Mouse (Mus musculus) embryonic facial prominence, embryonic 11.5 days (tissue): ENCODE measurements around the gene Srxn1. TPM values are rescaled to one million over a fixed set of nuclear protein-coding genes. Genes with fewer than 3 reads are reported as not detected.

Source experiments
- ATAC-seq: fragments of 200-750 bp; cut with Nextera tagmentation; replicated peaks from 2 replicates; pipeline ENCODE4 v1.8.0; 2017; ENCODE audit warnings: low read depth; ENCODE audit not compliant: insufficient number of reproducible peaks, low FRiP score, low TSS enrichment
- DNase-seq: peaks from one replicate; pipeline ENCODE4 v3.0.0-alpha.2; 2015; ENCODE audit warnings: low spot score
- H3K27ac ChIP-seq: fragments of 300-500 bp; sonication (generic); replicated peaks from 2 replicates; pipeline ENCODE4 v1.5.1; 2014; ENCODE audit warnings: mild to moderate bottlenecking, low read depth, low read length, control low read depth
- H3K27me3 ChIP-seq: fragments of 300-500 bp; sonication (generic); 2 replicates; pipeline ENCODE4 v1.6.1; 2014; ENCODE audit warnings: mild to moderate bottlenecking, low read length, moderate library complexity, mixed read lengths; ENCODE audit not compliant: control insufficient read depth, insufficient read depth
- H3K36me3 ChIP-seq: fragments of 300-500 bp; sonication (generic); replicated peaks from 2 replicates; pipeline ENCODE4 v1.6.1; 2014; ENCODE audit warnings: low read depth, mild to moderate bottlenecking, low read length, moderate library complexity, mixed read lengths; ENCODE audit not compliant: control insufficient read depth, insufficient read depth
- H3K4me1 ChIP-seq: fragments of 300-500 bp; sonication (generic); 2 replicates; pipeline ENCODE4 v1.6.1; 2014; ENCODE audit warnings: low read length, mixed read lengths; ENCODE audit not compliant: control insufficient read depth, insufficient read depth
- H3K4me2 ChIP-seq: fragments of 300-500 bp; sonication (generic); 2 replicates; pipeline ENCODE4 v1.6.1; 2014; ENCODE audit warnings: low read depth, mild to moderate bottlenecking, control low read depth, low read length, moderate library complexity
- H3K4me3 ChIP-seq: fragments of 300-500 bp; sonication (generic); 2 replicates; pipeline ENCODE4 v1.5.1; 2014; ENCODE audit warnings: low read depth, low read length, control low read depth
- H3K9ac ChIP-seq: fragments of 300-500 bp; sonication (generic); replicated peaks from 2 replicates; pipeline ENCODE4 v1.6.1; 2014; ENCODE audit warnings: mild to moderate bottlenecking, control low read depth, low read length
- H3K9me3 ChIP-seq: fragments of 300-500 bp; sonication (generic); replicated peaks from 2 replicates; pipeline ENCODE4 v1.6.1; 2016; ENCODE audit warnings: mild to moderate bottlenecking, low read length, inconsistent platforms, mixed read lengths; ENCODE audit not compliant: control insufficient read depth
- WGBS: fragments of 180-500 bp; shearing (Covaris S2); extraction: QIAGEN DNeasy Blood & Tissue Kit; methylation state at CpG from one replicate; pipeline ENCODE4 v1.1.7; 2014; 5-methylcytosine and 5-hydroxymethylcytosine counted together
- polyA plus RNA-seq: library from polyadenylated mRNA; unstranded; fragments of >200 nt; fragmentation: Nextera tagmentation; extraction: Ambion mirVana; gene quantifications from 2 replicates; pipeline ENCODE4 v1.2.1, GENCODE M21; 2014

The Srxn1 gene
- polyA plus RNA-seq, 1 experiment from 2014 or later, result 10.0 TPM

GRCm38 (mm10) chr2:152132691-152133090 is 27.4 kb downstream of the Srxn1 start:
- Histone ChIP-seq H3K36me3 (no peaks in the 10 kb centered on the region), H3K4me2 (no peak overlapping the region), H3K27ac (no peak overlapping the region), H3K27me3 (no peaks in the 10 kb centered on the region), H3K4me3 (no peak overlapping the region), H3K9me3 (no peaks in the 10 kb centered on the region), H3K4me1 (no peaks in the 10 kb centered on the region), H3K9ac (no peak overlapping the region)
- no peak for DNase-seq
- ATAC-seq, result no peak
- WGBS, result 69% methylated on average over 8 of the region's 8 CpGs

GRCm38 (mm10) chr2:152139191-152139987 is 34.1 kb downstream of the Srxn1 start:
- Histone ChIP-seq H3K36me3 (no peaks in the 10 kb centered on the region), H3K27ac (no peak overlapping the region), H3K9ac (no peak overlapping the region), H3K4me3 (no peak overlapping the region), H3K4me1 (peaks cover 2% of the 10 kb centered on the region), H3K4me2 (no peak overlapping the region), H3K9me3 (no peaks in the 10 kb centered on the region), H3K27me3 (peaks cover 12% of the 10 kb centered on the region)
- DNase-seq, result no peak
- 74% methylated on average over 10 of the region's 10 CpGs for WGBS
- ATAC-seq, result no peak

- no peak overlapping the region for H3K27ac ChIP-seq
- WGBS, result 37% methylated on average over 11 of the region's 11 CpGs
- no peak overlapping the region for H3K9ac ChIP-seq
- peaks cover 2% of the 10 kb centered on the region for H3K4me1 ChIP-seq
- no peak overlapping the region for H3K4me2 ChIP-seq
- H3K27me3 ChIP-seq, result peaks cover 21% of the 10 kb centered on the region
- no peaks in the 10 kb centered on the region for H3K36me3 ChIP-seq
- H3K9me3 ChIP-seq, result no peaks in the 10 kb centered on the region
- peak; percentile 32 for DNase-seq
- no peak overlapping the region for H3K4me3 ChIP-seq
- no peak for ATAC-seq
Observed at GRCm38 (mm10) chr2:152140941-152141340, 35.6 kb downstream of the Srxn1 start.

- ATAC-seq, result no peak
- DNase-seq, result no peak
- Histone ChIP-seq H3K36me3 (no peaks in the 10 kb centered on the region), H3K4me2 (peak overlapping the region; percentile 7; the same call in 1 of the 2 replicates), H3K27ac (no peak overlapping the region), H3K9ac (no peak overlapping the region), H3K4me1 (peaks cover 2% of the 10 kb centered on the region), H3K27me3 (peaks cover 21% of the 10 kb centered on the region), H3K4me3 (no peak overlapping the region), H3K9me3 (no peaks in the 10 kb centered on the region)
- WGBS, result 37% methylated on average over 1 of the region's 1 CpGs
Observed at GRCm38 (mm10) chr2:152141491-152141890, 36.2 kb downstream of the Srxn1 start.

- WGBS, result 0% methylated on average over 13 of the region's 13 CpGs
- ATAC-seq (peak; percentile 46; the same call in 1 of the 2 replicates), DNase-seq (peak; percentile 73)
- no peak overlapping the region for H3K27ac ChIP-seq
- H3K4me3 ChIP-seq, result peak overlapping the region; percentile 26
- peak overlapping the region; percentile 30; the same call in 1 of the 2 replicates for H3K9ac ChIP-seq
- H3K4me1 ChIP-seq, result peaks cover 2% of the 10 kb centered on the region
- H3K4me2 ChIP-seq, result peak overlapping the region; percentile 93
- no peaks in the 10 kb centered on the region for H3K9me3 ChIP-seq
- peaks cover 21% of the 10 kb centered on the region for H3K27me3 ChIP-seq
- no peaks in the 10 kb centered on the region for H3K36me3 ChIP-seq
Observed at GRCm38 (mm10) chr2:152142046-152142445, 36.7 kb downstream of the Srxn1 start.

- Histone ChIP-seq H3K4me3 (no peak overlapping the region), H3K27me3 (peaks cover 21% of the 10 kb centered on the region), H3K9ac (no peak overlapping the region), H3K36me3 (no peaks in the 10 kb centered on the region), H3K4me1 (peaks cover 2% of the 10 kb centered on the region), H3K9me3 (no peaks in the 10 kb centered on the region), H3K4me2 (peak overlapping the region; percentile 93), H3K27ac (no peak overlapping the region)
- no peak for ATAC-seq
- DNase-seq, result no peak
- WGBS, result 2% methylated on average over 11 of the region's 11 CpGs
Observed at GRCm38 (mm10) chr2:152142571-152142970, 37.3 kb downstream of the Srxn1 start.

GRCm38 (mm10) chr2:152143279-152144157 is 38.2 kb downstream of the Srxn1 start, which contains the start of gene Tcf15:
TSS of gene Tcf15 (plus strand) at chr2:152143561.
- Histone ChIP-seq H3K27ac (no peak within 1 kb of the TSS), H3K9ac (peak within 1 kb of the TSS; percentile 32), H3K27me3 (peaks cover 21% of the 10 kb centered on the region), H3K4me2 (peak within 1 kb of the TSS; percentile 93), H3K9me3 (no peaks in the 10 kb centered on the region), H3K4me1 (peaks cover 2% of the 10 kb centered on the region), H3K4me3 (peak within 1 kb of the TSS; percentile 49), H3K36me3 (no peaks in the 10 kb centered on the region)
- peak; percentile 79 for DNase-seq
- under 1% methylated on average over 101 of the region's 118 CpGs for WGBS
- ATAC-seq, result peak; percentile 80

GRCm38 (mm10) chr2:152144158-152144450 is 38.8 kb downstream of the Srxn1 start:
- peak overlapping the region; percentile 93 for H3K4me2 ChIP-seq
- H3K36me3 ChIP-seq, result no peaks in the 10 kb centered on the region
- WGBS, result 20% methylated on average over 9 of the region's 9 CpGs
- peak overlapping the region; percentile 32 for H3K9ac ChIP-seq
- no peaks in the 10 kb centered on the region for H3K9me3 ChIP-seq
- ATAC-seq (no peak), DNase-seq (peak; percentile 35)
- no peak overlapping the region for H3K27ac ChIP-seq
- H3K4me3 ChIP-seq, result peak overlapping the region; percentile 49
- H3K27me3 ChIP-seq, result peaks cover 21% of the 10 kb centered on the region
- H3K4me1 ChIP-seq, result peaks cover 2% of the 10 kb centered on the region
